Mouse (Mus musculus) ovary, postnatal 36 days (tissue): ENCODE results near the gene Rhobtb3.
"Not testable (repeated sequence)": the region's sequence is repeated elsewhere in the genome, so short reads cannot be mapped to it uniquely, and the experiment has no call there.

Source experiments
- DNase-seq: peaks from one replicate; pipeline ENCODE4 v3.0.0; 2022; ENCODE audit warnings: low spot score, mixed read lengths

Rhobtb3 gene

DNA sequence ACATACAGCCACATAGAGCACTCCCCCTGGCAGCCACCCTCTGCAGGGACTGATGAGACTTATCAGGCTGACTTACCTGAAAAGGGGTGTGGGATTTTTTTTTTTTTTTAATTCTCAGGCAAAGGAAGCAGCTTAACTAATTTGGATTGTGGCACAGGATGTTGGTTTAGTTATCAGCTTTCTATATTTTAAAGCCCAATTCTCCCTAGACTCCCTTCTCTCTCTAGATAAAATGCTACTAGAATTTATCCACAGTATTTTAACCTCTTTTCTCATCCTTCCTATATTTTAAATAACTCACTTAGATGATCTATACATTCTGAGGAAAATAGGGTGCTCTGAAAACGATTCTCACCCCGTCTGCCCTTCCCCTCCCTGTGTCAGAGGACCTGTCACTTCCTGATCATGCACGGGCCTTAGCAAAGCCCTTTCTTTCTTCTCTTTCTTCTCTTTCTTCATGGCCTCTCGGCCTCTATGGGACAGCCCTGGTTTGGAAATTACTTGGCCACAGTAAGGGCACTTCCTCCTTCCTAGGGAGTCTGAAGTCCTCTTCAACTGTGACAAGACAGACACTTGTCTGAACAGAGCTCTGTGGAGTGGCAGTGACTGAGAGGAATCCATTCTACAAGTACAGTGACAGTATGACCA is 98.1 kb downstream of the Rhobtb3 start:
- DNase-seq: no peak

GRCm38 (mm10) chr13:75844833-75845518 is 98.7 kb downstream of the Rhobtb3 start:
- DNase-seq: no peak

DNA sequence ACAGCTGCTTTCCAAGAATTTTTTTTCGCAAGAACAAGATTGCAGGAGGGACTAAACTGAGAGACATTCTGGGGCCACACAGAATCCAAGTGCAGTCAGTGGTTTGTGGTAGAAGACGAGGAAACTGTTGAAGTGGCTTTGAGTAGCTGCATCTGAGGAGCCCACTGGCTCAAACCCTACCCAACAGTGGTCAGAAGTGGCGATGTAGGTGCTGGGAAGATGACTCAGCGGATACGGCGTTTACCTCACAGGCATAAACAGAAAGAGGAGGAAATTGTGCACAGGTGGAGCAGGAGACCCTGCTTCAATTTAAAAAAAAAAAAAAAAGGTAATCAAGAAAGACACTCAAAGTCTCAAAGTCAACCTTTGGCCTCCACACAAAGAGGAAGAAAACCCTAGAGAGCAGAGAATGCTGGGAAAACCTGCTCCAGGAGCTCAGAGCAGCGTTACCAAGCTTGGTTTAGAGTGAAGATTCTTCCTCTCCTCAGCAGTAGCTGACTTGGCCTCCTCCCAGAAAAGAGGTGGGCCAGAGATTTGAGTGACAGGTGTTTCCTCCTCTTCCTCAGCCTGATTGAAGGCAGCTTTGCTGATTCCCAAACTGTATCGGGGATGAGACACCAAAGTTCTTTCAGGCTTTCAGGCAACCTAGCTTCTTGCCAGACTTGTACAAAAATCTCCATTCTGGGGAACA is 99.6 kb downstream of the Rhobtb3 start:
- DNase-seq: no peak

GRCm38 (mm10) chr13:75843331-75843730 is 100.4 kb downstream of the Rhobtb3 start:
- DNase-seq: no peak

DNA sequence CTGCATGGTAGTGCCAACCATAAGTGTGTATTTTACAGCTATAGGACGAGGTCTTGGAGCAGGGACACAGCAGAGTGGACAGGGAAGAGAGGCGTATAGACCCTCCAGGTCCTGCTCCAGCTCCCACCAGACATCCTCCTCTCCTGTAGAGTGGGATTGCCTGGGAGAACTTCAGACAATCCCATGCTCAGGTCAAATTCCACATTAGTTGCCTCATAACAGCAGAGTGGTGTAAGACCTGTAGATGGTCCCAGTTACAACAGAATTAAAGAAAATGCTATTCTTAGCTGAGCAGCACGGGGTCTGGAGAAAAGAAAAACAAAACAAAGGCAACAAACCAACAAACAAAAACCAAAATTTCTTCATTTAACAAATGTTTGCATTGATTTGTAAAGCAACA is 101.8 kb downstream of the Rhobtb3 start:
- no peak for DNase-seq

DNA sequence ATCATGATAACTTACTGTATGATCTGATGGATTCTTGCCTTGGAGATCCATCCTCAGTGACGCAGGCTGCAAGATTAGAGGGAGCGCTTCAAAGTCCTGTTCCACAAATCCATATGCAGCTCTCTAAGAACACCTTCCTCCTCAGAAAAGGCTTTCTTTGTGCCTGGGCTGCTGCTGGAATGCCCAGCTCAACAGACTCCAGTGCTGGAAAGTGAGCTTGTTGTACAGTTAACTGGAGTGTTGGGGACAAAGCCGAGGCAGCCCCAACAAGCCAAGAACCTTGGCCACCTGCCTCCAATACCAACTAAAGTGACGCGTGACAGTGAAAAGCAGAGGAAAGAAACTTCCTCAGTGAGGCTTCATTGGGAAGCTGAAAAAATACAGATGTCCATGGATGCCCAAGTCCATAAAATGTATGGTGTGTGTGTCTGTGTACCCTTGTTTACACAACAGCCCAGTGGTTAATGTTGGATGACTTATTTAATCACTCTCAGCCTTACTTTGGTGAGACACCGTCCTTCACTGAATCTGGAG is 102.9 kb downstream of the Rhobtb3 start:
- DNase-seq: no peak

GRCm38 (mm10) chr13:75839719-75840481 is 103.8 kb downstream of the Rhobtb3 start, which contains the start of gene Glrx:
Glrx (plus strand) TSS chr13:75839868.
- peak; percentile 71 for DNase-seq

DNA sequence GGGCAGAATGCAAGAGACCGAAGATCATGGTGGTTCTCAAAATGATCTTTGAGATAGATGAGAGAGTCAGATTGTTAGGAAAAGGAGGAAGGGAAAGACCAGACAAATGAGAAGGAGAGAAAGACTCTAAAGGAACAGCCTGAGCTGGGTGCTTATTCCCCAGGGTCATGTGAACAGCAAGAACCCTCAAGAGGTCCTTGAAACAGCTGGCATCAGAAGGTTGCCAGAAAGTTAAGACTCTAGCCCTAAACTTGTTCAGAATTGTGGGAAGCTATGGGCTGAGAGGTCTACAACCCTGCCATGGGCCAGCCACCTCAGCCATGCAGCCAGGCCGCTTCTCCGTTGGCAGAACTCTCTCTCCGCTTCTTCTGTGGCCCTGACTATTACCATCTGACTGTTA is 105.2 kb downstream of the Rhobtb3 start:
- no peak for DNase-seq

DNA sequence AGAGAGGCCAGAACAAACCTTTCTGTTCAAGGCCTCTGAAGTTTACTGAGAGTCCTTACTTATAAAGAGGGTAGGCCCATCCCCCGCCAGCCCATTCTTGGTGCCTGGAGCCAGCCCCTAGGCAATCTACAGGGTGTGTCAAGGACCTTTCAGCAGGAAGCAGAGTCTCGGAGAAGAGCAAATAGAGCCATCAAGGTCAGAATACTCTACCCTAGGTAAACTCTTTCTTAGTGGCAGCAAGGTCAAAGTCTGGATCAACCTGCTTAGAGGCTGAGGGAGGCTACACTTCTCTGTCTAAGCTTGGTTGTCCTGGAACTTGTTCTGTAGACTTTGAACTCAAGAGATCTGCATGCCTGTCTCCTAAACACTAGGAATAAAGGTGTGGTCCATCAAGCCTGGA is 108.3 kb downstream of the Rhobtb3 start:
- DNase-seq: no peak

- DNase-seq: no peak
Observed at GRCm38 (mm10) chr13:75833499-75833898, 110.2 kb downstream of the Rhobtb3 start.

- DNase-seq: no peak
Observed at GRCm38 (mm10) chr13:75832697-75833096, 111.0 kb downstream of the Rhobtb3 start.

DNA sequence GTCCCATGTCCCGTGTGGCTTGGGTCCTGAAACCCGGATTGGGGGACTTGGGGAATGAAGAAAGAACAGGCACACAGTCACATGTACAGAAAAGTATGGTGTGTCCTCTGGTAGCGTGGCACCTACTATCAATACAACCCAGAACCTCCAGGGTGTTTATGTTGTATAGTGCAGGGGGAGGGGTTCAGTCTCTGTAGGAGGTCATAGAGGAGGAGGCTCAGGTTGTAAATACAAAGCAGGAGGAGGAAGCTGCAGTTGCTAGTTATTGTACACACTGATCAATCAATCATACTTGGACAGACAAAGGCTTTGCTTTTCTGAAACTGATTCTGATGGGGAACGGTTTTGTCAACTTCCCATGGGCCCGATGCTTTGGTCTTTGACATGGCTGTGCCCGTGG is 112.0 kb downstream of the Rhobtb3 start:
- no peak for DNase-seq

DNA sequence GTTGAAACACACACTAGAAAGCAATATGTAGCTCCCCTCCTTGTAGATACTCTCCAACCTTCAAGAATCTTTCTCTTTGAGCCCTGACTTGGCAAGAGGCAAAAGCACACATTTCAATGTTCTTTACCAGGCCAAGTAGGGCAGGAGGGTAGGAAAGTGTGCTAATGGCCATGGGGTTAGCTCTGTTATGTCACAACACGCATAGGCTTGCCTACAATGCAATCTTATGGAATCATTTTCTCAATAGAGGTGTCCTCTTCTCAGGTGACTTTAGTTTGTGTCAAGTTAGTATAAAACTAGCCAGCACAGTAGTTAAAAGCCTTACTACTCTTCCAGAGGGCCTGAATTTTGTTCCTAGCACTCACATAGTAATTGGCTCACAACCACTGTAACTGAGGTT is 113.0 kb downstream of the Rhobtb3 start:
- no peak for DNase-seq

- no peak for DNase-seq
Observed at GRCm38 (mm10) chr13:75825388-75825787, 118.3 kb downstream of the Rhobtb3 start.

GRCm38 (mm10) chr13:75824611-75825319 is 119.0 kb downstream of the Rhobtb3 start:
- no peak for DNase-seq

- no peak for DNase-seq
Observed at GRCm38 (mm10) chr13:75823201-75823600, 120.5 kb downstream of the Rhobtb3 start.

GRCm38 (mm10) chr13:75822366-75822765 is 121.4 kb downstream of the Rhobtb3 start:
- DNase-seq: not testable (repeated sequence)

DNA sequence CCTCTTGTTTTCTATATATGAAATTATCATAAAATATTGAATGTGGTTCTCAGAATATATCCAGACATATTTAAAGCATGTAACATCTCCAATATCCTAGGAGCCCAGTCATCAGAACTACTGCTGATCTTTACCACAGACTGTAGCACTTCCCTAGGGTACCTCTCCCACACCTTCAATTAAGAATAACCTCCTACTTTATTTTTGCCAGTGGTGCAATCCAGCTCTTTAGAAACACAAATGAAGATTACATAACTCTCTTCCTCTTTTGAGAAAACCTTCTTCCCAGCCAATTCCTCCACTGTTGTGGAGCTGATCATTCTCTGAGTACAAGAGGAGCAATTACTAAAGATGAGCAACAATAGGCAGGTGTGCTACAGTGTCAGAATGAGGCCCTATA is 123.8 kb downstream of the Rhobtb3 start:
- DNase-seq: no peak
